Mouse (Mus musculus) limb, embryonic 14.5 days (tissue): ENCODE data around the gene Rhof. TPM values are rescaled to one million over a fixed set of nuclear protein-coding genes. Genes with fewer than 3 reads are reported as not detected.
A peak's percentile ranks its signal among the peaks of the same experiment; 100 is the strongest.

Experiments
- ATAC-seq: fragments of 200-750 bp; cut with Nextera tagmentation; 2 replicates; pipeline ENCODE4 v1.8.0; 2017; ENCODE audit warnings: low read depth, moderate number of reproducible peaks, moderate TSS enrichment; ENCODE audit not compliant: low FRiP score
- DNase-seq: peaks from one replicate; pipeline ENCODE4 v3.0.0-alpha.2; 2015; ENCODE audit warnings: low spot score
- H3K27ac ChIP-seq: fragments of 300-500 bp; sonication (generic); replicated peaks from 2 replicates; pipeline ENCODE4 v1.5.1; 2014; ENCODE audit warnings: low read depth, mild to moderate bottlenecking, low read length, moderate library complexity, mixed read lengths
- H3K27me3 ChIP-seq: fragments of 300-500 bp; sonication (generic); 2 replicates; pipeline ENCODE4 v1.6.1; 2014; ENCODE audit warnings: low read length, mixed read lengths; ENCODE audit not compliant: control insufficient read depth, insufficient read depth
- H3K36me3 ChIP-seq: fragments of 300-500 bp; sonication (generic); 2 replicates; pipeline ENCODE4 v1.6.1; 2014; ENCODE audit warnings: mild to moderate bottlenecking, low read length, moderate library complexity, mixed read lengths; ENCODE audit not compliant: control insufficient read depth, insufficient read depth
- H3K4me1 ChIP-seq: fragments of 300-500 bp; sonication (generic); 2 replicates; pipeline ENCODE4 v1.6.1; 2014; ENCODE audit warnings: antibody characterized with exemption, low read length, mixed read lengths; ENCODE audit not compliant: control insufficient read depth, insufficient read depth
- H3K4me2 ChIP-seq: fragments of 300-500 bp; sonication (generic); replicated peaks from 2 replicates; pipeline ENCODE4 v1.6.1; 2014; ENCODE audit warnings: low read depth, mild to moderate bottlenecking, low read length, moderate library complexity; ENCODE audit not compliant: severe bottlenecking
- H3K4me3 ChIP-seq: fragments of 300-500 bp; sonication (generic); replicated peaks from 2 replicates; pipeline ENCODE4 v1.5.1; 2014; ENCODE audit warnings: low read length
- H3K9ac ChIP-seq: fragments of 300-500 bp; sonication (generic); 2 replicates; pipeline ENCODE4 v1.6.1; 2014; ENCODE audit warnings: mild to moderate bottlenecking, low read depth, low read length, moderate library complexity; ENCODE audit not compliant: severe bottlenecking
- H3K9me3 ChIP-seq: fragments of 300-500 bp; sonication (generic); 2 replicates; pipeline ENCODE4 v1.6.1; 2016; ENCODE audit warnings: low read length; ENCODE audit not compliant: control insufficient read depth
- POLR2A ChIP-seq: fragments of 200-500 bp; IDR thresholded peaks from 2 replicates; pipeline ENCODE4 v1.8.0; 2012; ENCODE audit warnings: inconsistent platforms, mild to moderate bottlenecking, moderate library complexity, borderline replicate concordance; ENCODE audit not compliant: insufficient read depth, insufficient read length; ENCODE audit errors: extremely low read depth
- WGBS: fragments of 180-500 bp; shearing (Covaris S2); extraction: QIAGEN DNeasy Blood & Tissue Kit; methylation state at CpG from one replicate; pipeline ENCODE4 v1.1.7; 2014; 5-methylcytosine and 5-hydroxymethylcytosine counted together
- polyA plus RNA-seq, 2 experiments: library from polyadenylated mRNA; depleted of rRNA in 1 of 2; stranded (reverse) in 1 of 2; unstranded in 1 of 2; fragments of >200 nt; fragmentation: Nextera tagmentation in 1 of 2; extraction: Ambion mirVana in 1 of 2; gene quantifications; 2 replicates each; pipeline versions ENCODE4 v1.2.1 to v1.2.3; 2012 to 2014

Gene Rhof
- polyA plus RNA-seq, 2 experiments: 3.9 to 5.8 TPM

DNA sequence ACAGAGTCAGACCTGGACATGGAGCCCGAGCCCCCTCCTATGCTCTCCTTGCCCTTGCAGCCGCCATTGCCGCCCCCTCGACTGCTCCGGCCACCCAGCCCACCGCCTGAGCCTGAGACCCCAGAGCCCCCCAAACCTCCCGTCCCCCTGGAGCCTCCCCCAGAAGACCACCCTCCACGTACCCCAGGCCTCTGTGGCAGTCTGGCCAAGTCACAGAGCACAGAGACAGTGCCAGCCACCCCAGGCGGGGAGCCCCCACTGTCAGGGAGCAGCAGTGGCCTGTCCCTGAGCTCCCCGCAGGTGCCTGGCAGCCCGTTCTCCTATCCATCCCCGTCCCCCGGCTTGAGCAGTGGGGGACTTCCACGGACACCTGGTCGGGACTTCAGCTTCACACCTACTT lies 27.4 kb upstream of the Rhof start:
- Histone ChIP-seq H3K27me3 (no peaks in the 10 kb centered on the region), H3K4me3 (no peak overlapping the region), H3K4me1 (no peaks in the 10 kb centered on the region), H3K4me2 (no peak overlapping the region), H3K9ac (no peak overlapping the region), H3K36me3 (peaks cover 91% of the 10 kb centered on the region), H3K9me3 (no peaks in the 10 kb centered on the region), H3K27ac (no peak overlapping the region)
- 94% methylated on average over 10 of the region's 15 CpGs for WGBS
- DNase-seq (no peak), ATAC-seq (no peak)
- no peak for TF ChIP-seq POLR2A

DNA sequence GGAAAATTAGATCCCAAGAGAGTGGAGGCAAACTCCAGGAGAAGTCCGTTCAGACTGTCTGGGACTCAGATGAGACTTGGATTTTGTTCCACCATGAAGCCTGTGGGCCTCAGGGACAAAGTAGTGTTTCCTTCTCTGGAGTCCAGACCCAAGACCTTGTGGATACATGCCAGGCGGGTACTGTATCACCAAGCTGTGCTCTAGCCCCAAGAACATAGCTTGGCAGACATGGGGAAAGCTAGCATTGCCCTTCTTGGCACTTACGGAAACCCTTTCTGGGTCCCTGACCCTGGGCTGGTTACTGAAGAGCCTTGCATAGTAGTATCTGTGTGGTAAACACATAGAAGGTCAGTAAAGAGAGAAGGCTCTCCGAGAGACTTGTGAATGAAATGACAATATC lies 27.0 kb upstream of the Rhof start:
- Histone ChIP-seq H3K27me3 (no peaks in the 10 kb centered on the region), H3K4me2 (no peak overlapping the region), H3K9ac (no peak overlapping the region), H3K27ac (no peak overlapping the region), H3K9me3 (no peaks in the 10 kb centered on the region), H3K4me1 (no peaks in the 10 kb centered on the region), H3K36me3 (peaks cover 91% of the 10 kb centered on the region), H3K4me3 (no peak overlapping the region)
- WGBS: 87% methylated on average over 4 of the region's 4 CpGs
- TF ChIP-seq POLR2A: no peak
- no peak for DNase-seq
- no peak for ATAC-seq

DNA sequence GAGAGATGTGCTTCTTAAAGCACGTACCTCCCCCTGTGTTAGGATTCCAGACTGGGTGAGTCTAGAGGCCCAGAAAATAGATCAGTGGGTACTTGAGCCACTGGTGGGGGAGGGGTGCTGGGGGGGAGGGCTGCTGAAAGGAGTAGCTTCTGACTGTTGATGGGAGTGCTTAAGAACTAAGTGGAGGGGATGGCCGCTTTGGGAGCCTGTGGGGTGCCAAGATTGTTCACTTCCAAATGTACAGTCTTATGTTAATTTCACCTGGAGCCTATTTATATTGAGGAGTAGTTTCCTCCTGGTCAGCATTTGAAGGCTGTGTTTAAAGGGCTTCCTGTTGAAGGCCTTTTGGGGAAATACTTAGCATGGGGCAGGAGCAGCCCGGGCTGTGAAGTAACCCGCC lies 25.5 kb upstream of the Rhof start:
- H3K9ac ChIP-seq: no peak overlapping the region
- no peak overlapping the region for H3K27ac ChIP-seq
- ATAC-seq: no peak
- H3K27me3 ChIP-seq: no peaks in the 10 kb centered on the region
- no peak for DNase-seq
- TF ChIP-seq POLR2A: no peak
- no peak overlapping the region for H3K4me3 ChIP-seq
- H3K9me3 ChIP-seq: no peaks in the 10 kb centered on the region
- no peaks in the 10 kb centered on the region for H3K4me1 ChIP-seq
- peaks cover 90% of the 10 kb centered on the region for H3K36me3 ChIP-seq
- H3K4me2 ChIP-seq: no peak overlapping the region
- 78% methylated on average over 4 of the region's 4 CpGs for WGBS

DNA sequence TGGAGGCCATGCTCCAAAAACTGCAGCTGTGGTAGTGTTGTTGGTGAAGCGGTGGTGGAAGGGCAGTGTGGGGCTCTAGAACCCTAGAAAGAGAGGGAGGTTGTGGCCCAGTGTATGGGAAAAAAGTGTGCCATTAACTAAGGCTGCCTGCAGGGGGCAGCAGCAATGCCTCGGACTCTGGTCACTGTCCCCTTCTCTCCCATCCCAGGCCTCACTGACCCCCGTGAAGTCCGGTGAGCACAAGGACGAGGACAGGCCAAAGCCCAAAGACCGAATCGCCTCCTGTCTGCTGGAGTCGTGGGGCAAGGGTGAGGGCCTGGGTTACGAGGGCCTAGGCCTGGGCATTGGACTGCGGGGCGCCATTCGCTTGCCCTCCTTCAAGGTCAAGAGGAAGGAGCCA lies 24.3 kb upstream of the Rhof start:
- TF ChIP-seq POLR2A: no peak
- H3K9ac ChIP-seq: no peak overlapping the region
- WGBS: 79% methylated on average over 10 of the region's 12 CpGs
- H3K27ac ChIP-seq: no peak overlapping the region
- H3K36me3 ChIP-seq: peaks cover 90% of the 10 kb centered on the region
- no peak for ATAC-seq
- no peak overlapping the region for H3K4me3 ChIP-seq
- no peaks in the 10 kb centered on the region for H3K27me3 ChIP-seq
- H3K4me1 ChIP-seq: no peaks in the 10 kb centered on the region
- H3K9me3 ChIP-seq: no peaks in the 10 kb centered on the region
- H3K4me2 ChIP-seq: no peak overlapping the region
- DNase-seq: no peak

DNA sequence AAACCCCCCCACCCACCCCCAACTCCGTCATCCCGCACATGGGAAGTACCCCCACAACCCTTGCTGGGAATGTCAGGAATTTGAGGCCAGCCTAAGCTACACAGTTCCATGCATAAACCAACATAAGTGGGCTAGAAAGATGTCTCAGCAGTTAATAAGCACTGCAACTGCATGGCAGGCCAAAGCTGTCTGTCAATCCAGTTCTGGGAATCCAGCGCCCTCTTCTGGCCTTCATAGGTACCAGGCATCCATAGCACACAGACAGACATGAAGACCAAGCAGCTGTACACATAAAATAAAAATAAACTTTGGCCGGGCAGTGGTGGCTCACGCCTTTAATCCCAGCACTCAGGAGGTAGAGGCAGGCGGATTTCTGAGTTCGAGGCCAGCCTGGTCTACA lies 22.9 kb upstream of the Rhof start:
- DNase-seq (peak; percentile 75), ATAC-seq (peak; percentile 41; the same call in 1 of the 2 replicates)
- Histone ChIP-seq H3K9me3 (no peaks in the 10 kb centered on the region), H3K4me3 (no peak overlapping the region), H3K27ac (no peak overlapping the region), H3K9ac (no peak overlapping the region), H3K36me3 (peaks cover 87% of the 10 kb centered on the region), H3K27me3 (no peaks in the 10 kb centered on the region), H3K4me1 (peaks cover 8% of the 10 kb centered on the region), H3K4me2 (no peak overlapping the region)
- 47% methylated on average over 7 of the region's 7 CpGs for WGBS
- TF ChIP-seq POLR2A: no peak

DNA sequence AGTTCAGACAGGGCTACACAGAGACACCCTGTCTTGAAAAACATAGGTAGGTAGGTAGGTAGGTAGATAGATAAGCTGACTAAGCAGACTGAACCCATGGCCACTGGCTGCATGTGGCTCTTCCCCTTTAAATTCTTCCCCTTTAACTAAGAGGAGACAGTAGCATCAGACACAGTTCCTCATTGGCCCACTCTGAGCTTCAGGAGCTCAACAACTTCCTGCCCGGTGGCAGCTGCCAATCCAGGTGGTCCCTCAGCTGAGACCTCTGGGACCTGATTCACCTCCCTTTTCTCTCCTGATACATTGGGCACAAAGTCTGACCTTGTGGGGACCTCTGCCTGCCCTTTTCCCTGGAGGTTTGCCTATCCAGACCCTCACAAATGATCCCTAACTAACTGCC lies 20.4 kb upstream of the Rhof start:
- H3K4me1 ChIP-seq: peaks cover 24% of the 10 kb centered on the region
- H3K27ac ChIP-seq: no peak overlapping the region
- no peak for ATAC-seq
- no peaks in the 10 kb centered on the region for H3K9me3 ChIP-seq
- peaks cover 87% of the 10 kb centered on the region for H3K36me3 ChIP-seq
- TF ChIP-seq POLR2A: no peak
- no peak overlapping the region for H3K4me2 ChIP-seq
- no peak for DNase-seq
- 71% methylated on average over 1 of the region's 1 CpGs for WGBS
- no peak overlapping the region for H3K9ac ChIP-seq
- H3K4me3 ChIP-seq: no peak overlapping the region
- H3K27me3 ChIP-seq: no peaks in the 10 kb centered on the region
